Mouse (Mus musculus): ENCODE measurements around the gene Dennd4c. TPM values are rescaled to one million over a fixed set of nuclear protein-coding genes. Genes with fewer than 3 reads are reported as not detected.

The Dennd4c gene
- polyA plus RNA-seq, 1 experiment from 2014 or later, result 4.0 TPM

- H3K4me1 ChIP-seq (replicated peaks; ENCODE audit: insufficient read depth, low read length), result no peaks in the 10 kb centered on the region; the same call in 1 of the 2 replicates
- H3K27ac ChIP-seq, result no peak overlapping the region
- H3K36me3 ChIP-seq (ENCODE audit: insufficient read depth, low read length), result no peaks in the 10 kb centered on the region
- no peak overlapping the region for H3K9ac ChIP-seq (ENCODE audit: low read depth, low read length)
- no peak overlapping the region for H3K4me2 ChIP-seq (ENCODE audit: low read length)
- no peaks in the 10 kb centered on the region for H3K9me3 ChIP-seq (replicated peaks; ENCODE audit: low read length)
- H3K4me3 ChIP-seq (replicated peaks; ENCODE audit: low read depth, low read length), result no peak overlapping the region
- no peak for ATAC-seq (replicated peaks; ENCODE audit: low FRiP score, low read depth)
- WGBS, result 75% methylated on average over 12 of the region's 12 CpGs
- no peaks in the 10 kb centered on the region for H3K27me3 ChIP-seq (ENCODE audit: insufficient read depth, low read length)
- TF ChIP-seq CTCF (IDR thresholded peaks at IDR 0.05; ENCODE audit: low read depth), result no peak
- DNase-seq (ENCODE audit: low spot score), result no peak
Observed at GRCm38 (mm10) chr4:86712751-86713195, 35.6 kb upstream of the Dennd4c start.

GRCm38 (mm10) chr4:86713518-86713917, 34.8 kb upstream of the Dennd4c start:
- TF ChIP-seq CTCF (IDR thresholded peaks at IDR 0.05; ENCODE audit: low read depth), result no peak
- Histone ChIP-seq H3K27me3 (ENCODE audit: insufficient read depth, low read length) (no peaks in the 10 kb centered on the region), H3K4me1 (replicated peaks; ENCODE audit: insufficient read depth, low read length) (no peaks in the 10 kb centered on the region; the same call in 1 of the 2 replicates), H3K36me3 (ENCODE audit: insufficient read depth, low read length) (no peaks in the 10 kb centered on the region), H3K9me3 (replicated peaks; ENCODE audit: low read length) (no peaks in the 10 kb centered on the region), H3K4me2 (ENCODE audit: low read length) (no peak overlapping the region), H3K4me3 (replicated peaks; ENCODE audit: low read depth, low read length) (no peak overlapping the region), H3K9ac (ENCODE audit: low read depth, low read length) (no peak overlapping the region), H3K27ac (no peak overlapping the region)
- WGBS, result 65% methylated on average over 2 of the region's 2 CpGs
- ATAC-seq (replicated peaks; ENCODE audit: low FRiP score, low read depth), result no peak
- no peak for DNase-seq (ENCODE audit: low spot score)

- Histone ChIP-seq H3K4me2 (ENCODE audit: low read length) (no peak overlapping the region), H3K27me3 (ENCODE audit: insufficient read depth, low read length) (no peaks in the 10 kb centered on the region), H3K9me3 (replicated peaks; ENCODE audit: low read length) (no peaks in the 10 kb centered on the region), H3K9ac (ENCODE audit: low read depth, low read length) (no peak overlapping the region), H3K36me3 (ENCODE audit: insufficient read depth, low read length) (no peaks in the 10 kb centered on the region), H3K4me1 (replicated peaks; ENCODE audit: insufficient read depth, low read length) (no peaks in the 10 kb centered on the region; the same call in 1 of the 2 replicates), H3K27ac (no peak overlapping the region), H3K4me3 (replicated peaks; ENCODE audit: low read depth, low read length) (no peak overlapping the region)
- ATAC-seq (replicated peaks; ENCODE audit: low FRiP score, low read depth) (no peak), DNase-seq (ENCODE audit: low spot score) (no peak)
- WGBS, result 82% methylated on average over 1 of the region's 1 CpGs
- TF ChIP-seq CTCF (IDR thresholded peaks at IDR 0.05; ENCODE audit: low read depth), result no peak
Observed at GRCm38 (mm10) chr4:86715341-86715740, 33.0 kb upstream of the Dennd4c start.

GRCm38 (mm10) chr4:86717176-86717575, 31.2 kb upstream of the Dennd4c start:
- ATAC-seq (replicated peaks; ENCODE audit: low FRiP score, low read depth) (no peak), DNase-seq (ENCODE audit: low spot score) (peak; percentile 65)
- H3K27me3 ChIP-seq (ENCODE audit: insufficient read depth, low read length), result no peaks in the 10 kb centered on the region
- no peaks in the 10 kb centered on the region for H3K36me3 ChIP-seq (ENCODE audit: insufficient read depth, low read length)
- no peak for TF ChIP-seq CTCF (IDR thresholded peaks at IDR 0.05; ENCODE audit: low read depth)
- no peaks in the 10 kb centered on the region; the same call in 1 of the 2 replicates for H3K4me1 ChIP-seq (replicated peaks; ENCODE audit: insufficient read depth, low read length)
- WGBS, result 67% methylated on average over 1 of the region's 1 CpGs
- H3K4me3 ChIP-seq (replicated peaks; ENCODE audit: low read depth, low read length), result no peak overlapping the region
- H3K9me3 ChIP-seq (replicated peaks; ENCODE audit: low read length), result no peaks in the 10 kb centered on the region
- no peak overlapping the region for H3K9ac ChIP-seq (ENCODE audit: low read depth, low read length)
- no peak overlapping the region for H3K27ac ChIP-seq
- H3K4me2 ChIP-seq (ENCODE audit: low read length), result no peak overlapping the region

GRCm38 (mm10) chr4:86718878-86719577, 29.3 kb upstream of the Dennd4c start:
- no peak overlapping the region for H3K9ac ChIP-seq (ENCODE audit: low read depth, low read length)
- no peak for TF ChIP-seq CTCF (IDR thresholded peaks at IDR 0.05; ENCODE audit: low read depth)
- no peaks in the 10 kb centered on the region; the same call in 1 of the 2 replicates for H3K4me1 ChIP-seq (replicated peaks; ENCODE audit: insufficient read depth, low read length)
- ATAC-seq (replicated peaks; ENCODE audit: low FRiP score, low read depth) (no peak), DNase-seq (ENCODE audit: low spot score) (no peak)
- H3K36me3 ChIP-seq (ENCODE audit: insufficient read depth, low read length), result no peaks in the 10 kb centered on the region
- H3K27ac ChIP-seq, result no peak overlapping the region
- no peaks in the 10 kb centered on the region for H3K27me3 ChIP-seq (ENCODE audit: insufficient read depth, low read length)
- no peaks in the 10 kb centered on the region for H3K9me3 ChIP-seq (replicated peaks; ENCODE audit: low read length)
- H3K4me2 ChIP-seq (ENCODE audit: low read length), result no peak overlapping the region
- H3K4me3 ChIP-seq (replicated peaks; ENCODE audit: low read depth, low read length), result no peak overlapping the region
- 53% methylated on average over 3 of the region's 4 CpGs for WGBS

GRCm38 (mm10) chr4:86721856-86722358, 26.4 kb upstream of the Dennd4c start:
- no peak overlapping the region for H3K27ac ChIP-seq
- TF ChIP-seq CTCF (IDR thresholded peaks at IDR 0.05; ENCODE audit: low read depth), result no peak
- no peak overlapping the region for H3K4me2 ChIP-seq (ENCODE audit: low read length)
- no peaks in the 10 kb centered on the region for H3K27me3 ChIP-seq (ENCODE audit: insufficient read depth, low read length)
- no peak for ATAC-seq (replicated peaks; ENCODE audit: low FRiP score, low read depth)
- H3K36me3 ChIP-seq (ENCODE audit: insufficient read depth, low read length), result no peaks in the 10 kb centered on the region
- no peaks in the 10 kb centered on the region for H3K9me3 ChIP-seq (replicated peaks; ENCODE audit: low read length)
- WGBS, result 36% methylated on average over 8 of the region's 8 CpGs
- H3K4me1 ChIP-seq (replicated peaks; ENCODE audit: insufficient read depth, low read length), result no peaks in the 10 kb centered on the region; the same call in 1 of the 2 replicates
- H3K9ac ChIP-seq (ENCODE audit: low read depth, low read length), result no peak overlapping the region
- no peak for DNase-seq (ENCODE audit: low spot score)
- H3K4me3 ChIP-seq (replicated peaks; ENCODE audit: low read depth, low read length), result no peak overlapping the region

Data from kidney, postnatal 0 days (tissue).